Mouse (Mus musculus) liver, postnatal 0 days (tissue): ENCODE data around the gene Agxt2.

Source experiments
- CTCF ChIP-seq: sonication (generic); IDR thresholded peaks from 2 replicates; pipeline ENCODE4 v1.5.1; 2016; ENCODE audit warnings: antibody characterized with exemption, low read depth
- EP300 ChIP-seq: IDR thresholded peaks from 2 replicates; pipeline ENCODE4 v1.6.1; 2016; ENCODE audit warnings: antibody characterized with exemption, low read depth, mild to moderate bottlenecking

DNA sequence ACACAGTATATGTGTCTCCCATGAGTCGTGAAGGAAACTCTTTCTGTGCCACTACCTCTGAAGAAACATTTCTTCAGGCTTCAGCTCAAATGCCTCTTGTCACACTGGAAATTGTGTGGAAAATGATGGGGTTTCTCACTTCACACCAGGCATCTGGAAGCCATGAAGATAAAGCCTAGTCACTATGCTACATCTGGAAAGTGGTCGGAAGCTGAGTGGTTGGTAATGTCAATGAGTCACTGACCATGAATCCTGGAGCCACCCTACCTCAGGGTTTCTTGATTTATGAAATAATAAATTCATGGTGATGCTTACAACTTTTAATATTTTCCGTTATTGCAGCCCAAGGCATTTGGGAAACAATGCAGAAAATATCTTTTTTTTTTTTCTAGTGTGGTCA lies 51.5 kb downstream of the Agxt2 start:
- TF ChIP-seq EP300 (no peak), CTCF (no peak)
